Mouse (Mus musculus): ENCODE results near the gene Nyx. TPM values are rescaled to one million over a fixed set of nuclear protein-coding genes. Genes with fewer than 3 reads are reported as not detected.

The Nyx gene
- polyA plus RNA-seq, 1 experiment, result 0.01 TPM

GRCm38 (mm10) chrX:13478298-13478697 is 12.4 kb downstream of the Nyx start:
- H3K36me3 ChIP-seq (ENCODE audit: control insufficient read depth, insufficient read depth), result no peaks in the 10 kb centered on the region
- TF ChIP-seq SRF (IDR thresholded peaks at IDR 0.05; ENCODE audit: control insufficient read depth, insufficient read length, low read depth), result no peak
- TF ChIP-seq POLR2AphosphoS2 (IDR thresholded peaks at IDR 0.05; ENCODE audit: insufficient read length, low read depth), result no peak
- TF ChIP-seq E2F4 (IDR thresholded peaks at IDR 0.05; ENCODE audit: insufficient read depth), result no peak
- TF ChIP-seq MYOD1 (IDR thresholded peaks at IDR 0.05; ENCODE audit: control insufficient read depth in 1 of 3, insufficient read length in 2 of 3, low read depth in 2 of 3), result no peak
- TF ChIP-seq TCF12 (IDR thresholded peaks at IDR 0.05; ENCODE audit: insufficient read depth, poor library complexity, severe bottlenecking), result no peak
- no peak overlapping the region for H3K4me3 ChIP-seq
- H3K79me2 ChIP-seq (ENCODE audit: control insufficient read depth, insufficient read depth), result no peaks in the 10 kb centered on the region
- no peak overlapping the region for H3K4me2 ChIP-seq (ENCODE audit: low read depth)
- H3K27me3 ChIP-seq (ENCODE audit: control insufficient read depth, insufficient read depth, insufficient read length), result no peaks in the 10 kb centered on the region
- no peak overlapping the region for H3ac ChIP-seq (ENCODE audit: control insufficient read depth, insufficient read length)

GRCm38 (mm10) chrX:13479570-13479969 is 13.7 kb downstream of the Nyx start:
- no peak overlapping the region for H3ac ChIP-seq (ENCODE audit: control insufficient read depth, insufficient read length)
- no peaks in the 10 kb centered on the region for H3K79me2 ChIP-seq (ENCODE audit: control insufficient read depth, insufficient read depth)
- H3K4me3 ChIP-seq, result no peak overlapping the region
- TF ChIP-seq E2F4 (IDR thresholded peaks at IDR 0.05; ENCODE audit: insufficient read depth), result no peak
- no peak for TF ChIP-seq CEBPB (IDR thresholded peaks at IDR 0.05; ENCODE audit: insufficient read depth, poor library complexity, severe bottlenecking)
- TF ChIP-seq TCF3 (IDR thresholded peaks at IDR 0.05; ENCODE audit: insufficient read length, low read depth), result no peak
- no peak for TF ChIP-seq POLR2A (IDR thresholded peaks at IDR 0.05; ENCODE audit: insufficient read length, low read depth)
- no peak for TF ChIP-seq MAX (IDR thresholded peaks at IDR 0.05; ENCODE audit: low read depth)
- TF ChIP-seq MYOG (IDR thresholded peaks at IDR 0.05; ENCODE audit: control insufficient read depth in 1 of 3, insufficient read depth in 1 of 3, insufficient read length in 2 of 3, low read depth in 2 of 3), result no peak
- TF ChIP-seq POLR2AphosphoS2 (IDR thresholded peaks at IDR 0.05; ENCODE audit: insufficient read length, low read depth), result no peak
- no peak for TF ChIP-seq USF1 (IDR thresholded peaks at IDR 0.05; ENCODE audit: low read depth)
- TF ChIP-seq TCF12 (IDR thresholded peaks at IDR 0.05; ENCODE audit: insufficient read depth, poor library complexity, severe bottlenecking), result no peak
- TF ChIP-seq REST (IDR thresholded peaks at IDR 0.05; ENCODE audit: insufficient read depth, insufficient read length), result no peak
- TF ChIP-seq SRF (IDR thresholded peaks at IDR 0.05; ENCODE audit: control insufficient read depth, insufficient read length, low read depth), result no peak
- no peak for TF ChIP-seq MYOD1 (IDR thresholded peaks at IDR 0.05; ENCODE audit: control insufficient read depth in 1 of 3, insufficient read length in 2 of 3, low read depth in 2 of 3)
- H3K27me3 ChIP-seq (ENCODE audit: control insufficient read depth, insufficient read depth, insufficient read length), result no peaks in the 10 kb centered on the region
- no peak overlapping the region for H3K4me2 ChIP-seq (ENCODE audit: low read depth)
- H3K36me3 ChIP-seq (ENCODE audit: control insufficient read depth, insufficient read depth), result no peaks in the 10 kb centered on the region

- Histone ChIP-seq H3ac (ENCODE audit: control insufficient read depth, insufficient read length) (no peak overlapping the region), H3K4me3 (no peak overlapping the region), H3K4me2 (ENCODE audit: low read depth) (no peak overlapping the region), H3K36me3 (ENCODE audit: control insufficient read depth, insufficient read depth) (no peaks in the 10 kb centered on the region), H3K79me2 (ENCODE audit: control insufficient read depth, insufficient read depth) (no peaks in the 10 kb centered on the region), H3K27me3 (ENCODE audit: control insufficient read depth, insufficient read depth, insufficient read length) (no peaks in the 10 kb centered on the region)
- no peak for TF ChIP-seq E2F4 (IDR thresholded peaks at IDR 0.05; ENCODE audit: insufficient read depth)
- TF ChIP-seq USF1 (IDR thresholded peaks at IDR 0.05; ENCODE audit: low read depth), result no peak
- no peak for TF ChIP-seq MYOD1 (IDR thresholded peaks at IDR 0.05; ENCODE audit: control insufficient read depth in 1 of 3, insufficient read length in 2 of 3, low read depth in 2 of 3)
- no peak for TF ChIP-seq TCF3 (IDR thresholded peaks at IDR 0.05; ENCODE audit: insufficient read length, low read depth)
- TF ChIP-seq TCF12 (IDR thresholded peaks at IDR 0.05; ENCODE audit: insufficient read depth, poor library complexity, severe bottlenecking), result no peak
- no peak for TF ChIP-seq CEBPB (IDR thresholded peaks at IDR 0.05; ENCODE audit: insufficient read depth, poor library complexity, severe bottlenecking)
- TF ChIP-seq MYOG (IDR thresholded peaks at IDR 0.05; ENCODE audit: control insufficient read depth in 1 of 3, insufficient read depth in 1 of 3, insufficient read length in 2 of 3, low read depth in 2 of 3), result no peak
- TF ChIP-seq SRF (IDR thresholded peaks at IDR 0.05; ENCODE audit: control insufficient read depth, insufficient read length, low read depth), result no peak
- no peak for TF ChIP-seq MAX (IDR thresholded peaks at IDR 0.05; ENCODE audit: low read depth)
- TF ChIP-seq REST (IDR thresholded peaks at IDR 0.05; ENCODE audit: insufficient read depth, insufficient read length), result no peak
- TF ChIP-seq POLR2A (IDR thresholded peaks at IDR 0.05; ENCODE audit: insufficient read length, low read depth), result no peak
- TF ChIP-seq POLR2AphosphoS2 (IDR thresholded peaks at IDR 0.05; ENCODE audit: insufficient read length, low read depth), result no peak
Measured at GRCm38 (mm10) chrX:13482576-13482975, 16.7 kb downstream of the Nyx start.

GRCm38 (mm10) chrX:13484447-13484846 is 18.5 kb downstream of the Nyx start:
- TF ChIP-seq TCF12 (IDR thresholded peaks at IDR 0.05; ENCODE audit: insufficient read depth, poor library complexity, severe bottlenecking) (no peak), E2F4 (IDR thresholded peaks at IDR 0.05; ENCODE audit: insufficient read depth) (no peak), MAX (IDR thresholded peaks at IDR 0.05; ENCODE audit: low read depth) (no peak), REST (IDR thresholded peaks at IDR 0.05; ENCODE audit: insufficient read depth, insufficient read length) (no peak), POLR2A (IDR thresholded peaks at IDR 0.05; ENCODE audit: insufficient read length, low read depth) (no peak), SRF (IDR thresholded peaks at IDR 0.05; ENCODE audit: control insufficient read depth, insufficient read length, low read depth) (no peak), POLR2AphosphoS2 (IDR thresholded peaks at IDR 0.05; ENCODE audit: insufficient read length, low read depth) (no peak), MYOG (IDR thresholded peaks at IDR 0.05; ENCODE audit: control insufficient read depth in 1 of 3, insufficient read depth in 1 of 3, insufficient read length in 2 of 3, low read depth in 2 of 3) (no peak), TCF3 (IDR thresholded peaks at IDR 0.05; ENCODE audit: insufficient read length, low read depth) (no peak), MYOD1 (IDR thresholded peaks at IDR 0.05; ENCODE audit: control insufficient read depth in 1 of 3, insufficient read length in 2 of 3, low read depth in 2 of 3) (no peak), CEBPB (IDR thresholded peaks at IDR 0.05; ENCODE audit: insufficient read depth, poor library complexity, severe bottlenecking) (no peak), USF1 (IDR thresholded peaks at IDR 0.05; ENCODE audit: low read depth) (no peak)
- H3K4me2 ChIP-seq (ENCODE audit: low read depth), result no peak overlapping the region
- no peaks in the 10 kb centered on the region for H3K36me3 ChIP-seq (ENCODE audit: control insufficient read depth, insufficient read depth)
- H3K27me3 ChIP-seq (ENCODE audit: control insufficient read depth, insufficient read depth, insufficient read length), result no peaks in the 10 kb centered on the region
- no peak overlapping the region for H3ac ChIP-seq (ENCODE audit: control insufficient read depth, insufficient read length)
- H3K79me2 ChIP-seq (ENCODE audit: control insufficient read depth, insufficient read depth), result no peaks in the 10 kb centered on the region
- no peak overlapping the region for H3K4me3 ChIP-seq

GRCm38 (mm10) chrX:13489001-13489400 is 23.1 kb downstream of the Nyx start:
- TF ChIP-seq TCF3 (IDR thresholded peaks at IDR 0.05; ENCODE audit: insufficient read length, low read depth) (no peak), MAX (IDR thresholded peaks at IDR 0.05; ENCODE audit: low read depth) (no peak), MYOD1 (IDR thresholded peaks at IDR 0.05; ENCODE audit: control insufficient read depth in 1 of 3, insufficient read length in 2 of 3, low read depth in 2 of 3) (no peak), POLR2A (IDR thresholded peaks at IDR 0.05; ENCODE audit: insufficient read length, low read depth) (no peak), CEBPB (IDR thresholded peaks at IDR 0.05; ENCODE audit: insufficient read depth, poor library complexity, severe bottlenecking) (no peak), REST (IDR thresholded peaks at IDR 0.05; ENCODE audit: insufficient read depth, insufficient read length) (no peak), TCF12 (IDR thresholded peaks at IDR 0.05; ENCODE audit: insufficient read depth, poor library complexity, severe bottlenecking) (no peak), MYOG (IDR thresholded peaks at IDR 0.05; ENCODE audit: control insufficient read depth in 1 of 3, insufficient read depth in 1 of 3, insufficient read length in 2 of 3, low read depth in 2 of 3) (no peak), SRF (IDR thresholded peaks at IDR 0.05; ENCODE audit: control insufficient read depth, insufficient read length, low read depth) (no peak), POLR2AphosphoS2 (IDR thresholded peaks at IDR 0.05; ENCODE audit: insufficient read length, low read depth) (no peak), USF1 (IDR thresholded peaks at IDR 0.05; ENCODE audit: low read depth) (no peak), E2F4 (IDR thresholded peaks at IDR 0.05; ENCODE audit: insufficient read depth) (no peak)
- H3K4me2 ChIP-seq (ENCODE audit: low read depth), result no peak overlapping the region
- no peak overlapping the region for H3ac ChIP-seq (ENCODE audit: control insufficient read depth, insufficient read length)

More at GRCm38 (mm10) chrX:13489001-13489400, 23.1 kb downstream of the Nyx start:
- no peaks in the 10 kb centered on the region for H3K36me3 ChIP-seq (ENCODE audit: control insufficient read depth, insufficient read depth)
- no peaks in the 10 kb centered on the region for H3K79me2 ChIP-seq (ENCODE audit: control insufficient read depth, insufficient read depth)
- no peaks in the 10 kb centered on the region for H3K27me3 ChIP-seq (ENCODE audit: control insufficient read depth, insufficient read depth, insufficient read length)
- H3K4me3 ChIP-seq, result no peak overlapping the region

All from myocyte (in vitro differentiated cells).